Mouse (Mus musculus) heart, postnatal 0 days (tissue): Measurements from ENCODE around the gene Prpf3.

Source experiments
- CTCF ChIP-seq: IDR thresholded peaks from 2 replicates; pipeline ENCODE4 v1.5.1; 2016; ENCODE audit warnings: antibody characterized with exemption, control low read depth, low read depth
- EP300 ChIP-seq: IDR thresholded peaks from 2 replicates; pipeline ENCODE4 v1.6.1; 2016; ENCODE audit warnings: antibody characterized with exemption, low read depth

GRCm38 (mm10) chr3:95865050-95865449 is 9.4 kb upstream of the Prpf3 start:
- TF ChIP-seq CTCF (no peak), EP300 (no peak)
